Mouse (Mus musculus): ENCODE measurements around the gene Rara. TPM values are rescaled to one million over a fixed set of nuclear protein-coding genes. Genes with fewer than 3 reads are reported as not detected.

Gene Rara
- polyA plus RNA-seq, 1 experiment: 6.4 TPM

- DNase-seq (ENCODE audit: extremely low spot score in 1 of 2, low spot score in 1 of 2): peak in 1 of 2 experiments; percentile 55
These were observed 23.6 kb downstream of the Rara start for GRCm38 (mm10) chr11:98951026-98951906.

DNA sequence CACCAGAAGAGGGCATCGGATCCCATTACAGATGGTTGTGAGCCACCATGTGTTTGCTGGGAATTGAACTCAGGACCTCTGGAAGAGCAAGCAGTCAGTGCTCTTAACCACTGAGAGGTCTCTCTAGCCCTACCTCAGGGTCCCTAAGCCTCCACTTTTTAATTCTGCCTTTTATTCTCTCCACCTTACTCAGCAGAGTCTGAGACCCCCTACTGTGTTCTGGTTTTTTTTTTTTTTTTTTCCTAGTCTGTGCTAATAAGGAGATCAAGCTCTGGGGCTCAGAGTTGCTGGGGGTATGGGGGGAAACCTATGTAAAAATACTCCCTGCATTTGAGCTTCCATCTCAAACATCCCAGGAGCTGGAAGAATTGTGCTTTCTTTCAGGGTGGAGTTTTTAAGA, 24.5 kb downstream of the Rara start:
- DNase-seq (ENCODE audit: extremely low spot score in 1 of 2, low spot score in 1 of 2): no peak

DNA sequence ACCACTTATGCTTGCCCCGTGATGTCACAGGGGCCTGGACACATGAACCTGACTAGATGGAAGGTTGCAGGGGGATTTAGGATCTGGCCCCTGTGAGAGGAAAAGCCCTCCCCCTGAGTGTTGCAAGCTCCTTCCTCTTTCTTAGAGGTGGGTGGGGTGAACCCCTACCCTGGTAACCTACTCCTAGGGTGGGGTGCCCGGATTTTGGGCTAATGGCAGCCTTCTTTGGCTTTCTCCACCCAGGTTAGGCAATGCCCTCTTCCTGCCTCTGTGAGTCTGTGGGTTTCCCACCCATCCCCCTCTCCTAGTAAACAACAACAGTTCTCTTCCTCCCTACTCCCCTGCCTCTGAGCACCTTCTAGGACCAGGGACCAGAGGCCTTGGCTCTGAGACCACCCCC, 25.1 kb downstream of the Rara start:
- DNase-seq (ENCODE audit: extremely low spot score in 1 of 2, low spot score in 1 of 2): no peak

DNA sequence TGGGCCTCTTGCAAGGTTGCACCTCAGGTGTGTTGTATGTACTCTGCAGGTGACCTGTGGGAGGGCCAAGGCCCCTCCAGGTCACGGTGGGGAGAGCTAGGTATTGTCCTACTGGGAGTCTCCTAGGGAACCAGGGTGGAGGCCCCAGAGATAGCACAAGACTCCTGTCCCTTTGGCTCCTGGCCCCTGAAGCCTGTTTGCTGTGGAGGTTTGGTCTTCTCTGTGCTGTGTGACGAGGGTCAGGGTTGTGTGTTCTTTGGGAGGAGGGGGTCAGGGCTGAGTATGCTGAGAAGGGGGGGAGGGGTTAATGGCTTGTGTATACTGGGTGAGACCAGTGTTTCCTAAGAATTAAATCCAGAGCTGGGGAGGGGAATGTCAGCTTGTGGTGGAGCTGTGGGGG, 25.7 kb downstream of the Rara start:
- DNase-seq (ENCODE audit: extremely low spot score in 1 of 2, low spot score in 1 of 2): no peak

DNA sequence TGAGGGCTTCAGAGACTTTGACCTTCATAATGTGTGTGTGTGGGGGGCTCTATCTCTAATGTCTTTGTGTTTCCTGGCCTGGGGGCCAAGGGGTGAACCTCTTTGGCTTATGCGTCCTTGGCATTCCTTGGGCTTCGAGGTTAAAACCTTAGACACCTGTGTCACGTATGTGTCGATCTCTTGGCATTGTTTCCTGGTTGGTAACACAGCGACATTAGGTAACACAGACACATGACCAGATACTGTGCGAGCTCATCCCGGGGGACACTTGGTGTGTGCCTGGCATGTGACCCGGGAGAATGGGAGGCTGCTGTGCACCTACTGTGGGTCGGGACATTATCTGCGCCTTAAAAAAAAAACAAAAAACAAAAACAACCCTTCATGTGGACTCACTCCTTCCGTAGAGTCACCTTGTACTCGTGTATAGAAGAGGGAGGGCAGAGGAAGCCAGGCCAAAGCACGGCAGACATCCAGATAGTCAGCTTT, 26.3 kb downstream of the Rara start:
- no peak for DNase-seq (ENCODE audit: extremely low spot score in 1 of 2, low spot score in 1 of 2)

GRCm38 (mm10) chr11:98954373-98954772, 26.8 kb downstream of the Rara start:
- peak in 1 of 2 experiments; percentile 64 for DNase-seq (ENCODE audit: extremely low spot score in 1 of 2, low spot score in 1 of 2)

DNA sequence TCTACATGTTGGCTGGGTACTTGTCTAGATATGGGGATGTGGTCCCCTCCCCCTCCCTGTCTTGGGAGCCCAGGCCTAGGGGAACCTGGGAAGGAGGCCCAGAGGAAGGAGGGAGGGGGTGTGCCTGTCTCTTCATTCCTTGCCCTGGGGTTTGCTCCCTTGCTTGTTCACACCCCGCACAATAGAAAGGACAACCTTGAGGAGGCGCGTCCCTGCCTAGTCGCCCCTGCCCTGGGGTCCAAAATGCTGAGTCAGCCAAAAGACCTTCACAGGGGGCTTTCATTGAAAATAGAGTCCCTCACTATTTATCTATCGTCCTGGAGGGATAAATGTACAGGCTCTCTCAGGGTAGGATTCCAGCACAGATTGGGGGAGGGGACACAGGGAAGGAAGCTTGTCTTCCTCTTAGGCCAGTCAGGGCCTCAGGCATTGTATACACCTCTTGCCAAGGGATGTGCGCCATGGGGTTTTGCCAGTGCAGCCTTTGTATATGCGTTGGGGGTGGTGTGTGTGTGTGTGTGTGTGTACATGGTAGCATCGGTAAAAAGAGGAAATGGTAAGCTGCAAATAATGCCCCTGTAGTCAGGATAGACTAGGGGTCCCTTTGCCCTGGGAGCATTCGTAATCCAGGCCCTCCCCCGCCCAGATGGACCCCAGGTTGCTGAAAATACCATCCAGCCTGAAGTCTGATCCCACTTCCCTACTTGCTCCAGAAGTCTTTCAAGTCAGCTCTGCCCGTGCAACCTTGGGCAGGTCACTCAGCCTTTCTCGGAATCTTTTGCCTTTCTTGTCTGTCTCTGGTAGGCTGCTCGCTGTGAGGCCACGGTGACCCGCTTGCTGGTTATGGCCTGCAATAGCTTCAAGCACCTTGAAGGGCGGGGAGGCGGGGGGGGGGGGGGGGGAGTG, 27.4 kb downstream of the Rara start:
- peak in 1 of 2 experiments; percentile 5 for DNase-seq (ENCODE audit: extremely low spot score in 1 of 2, low spot score in 1 of 2)

DNA sequence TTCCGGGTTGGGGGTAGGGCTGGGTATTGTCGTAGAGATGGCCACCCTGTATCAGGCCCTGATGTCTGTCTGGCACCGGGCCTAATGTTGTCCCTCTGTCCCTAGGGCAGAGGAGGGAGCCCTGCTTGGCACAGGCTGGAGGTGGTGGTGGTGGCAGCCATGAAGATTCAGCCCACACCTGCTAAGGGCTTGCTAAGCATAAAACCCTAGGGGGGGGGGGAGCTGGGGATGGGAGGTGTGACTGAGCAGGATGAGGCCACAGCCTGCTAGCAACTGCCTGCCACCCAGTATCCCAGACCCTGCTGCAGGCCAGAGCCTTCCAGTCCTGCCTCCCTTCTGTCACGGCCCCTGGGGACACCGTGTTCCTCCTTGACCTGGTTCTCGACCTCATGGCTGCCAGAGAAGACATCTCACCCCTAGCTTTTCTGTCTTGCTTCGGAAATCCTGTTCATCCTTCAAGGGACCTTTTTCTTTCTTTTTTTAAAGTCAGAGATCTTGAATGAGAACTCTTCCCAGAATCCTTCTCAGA, 28.2 kb downstream of the Rara start:
- DNase-seq (ENCODE audit: extremely low spot score in 1 of 2, low spot score in 1 of 2): no peak

GRCm38 (mm10) chr11:98956340-98956739, 28.7 kb downstream of the Rara start:
- DNase-seq (ENCODE audit: extremely low spot score in 1 of 2, low spot score in 1 of 2): no peak

DNA sequence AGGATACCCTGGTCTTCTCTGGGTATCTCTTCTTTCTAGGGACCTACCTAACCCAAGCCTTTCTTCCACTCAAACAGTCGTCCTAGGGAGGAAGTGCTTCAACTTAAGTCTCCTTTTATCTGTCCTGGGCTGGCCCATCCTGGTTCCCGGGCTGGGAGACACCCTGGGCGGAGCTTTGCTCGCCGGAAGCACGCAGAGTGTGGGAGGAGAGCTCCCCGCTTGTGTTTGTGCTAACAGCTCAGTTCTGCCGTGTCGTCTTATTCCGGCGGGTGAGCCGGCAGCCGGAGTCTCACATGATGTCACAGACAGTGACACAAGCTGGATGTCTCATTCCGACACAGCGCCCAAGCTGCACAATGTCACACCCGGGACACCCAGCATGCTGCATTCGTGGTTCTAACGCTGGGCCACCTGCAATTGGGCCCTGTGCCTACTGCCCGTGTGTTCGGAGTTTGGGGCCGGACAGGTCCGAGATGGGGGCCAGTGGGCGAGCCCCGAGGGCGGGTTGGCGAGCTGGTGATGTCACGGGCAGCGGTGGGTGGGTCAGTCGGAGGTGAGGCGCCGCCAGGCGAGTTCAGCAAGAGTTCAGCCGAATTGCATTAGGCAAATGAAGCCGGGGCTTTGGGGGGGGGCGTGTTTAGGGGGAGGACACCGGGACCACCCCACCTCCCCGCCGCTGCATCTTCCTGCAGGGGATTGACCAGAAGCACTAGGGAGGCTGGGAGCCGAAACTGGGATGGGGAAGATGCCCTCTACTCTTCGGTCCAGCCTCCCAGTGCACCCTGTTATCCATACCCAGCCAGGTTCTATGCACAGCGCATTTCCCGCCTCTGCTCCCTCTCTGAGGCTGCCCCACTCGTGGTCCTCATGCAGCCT, 32.1 kb downstream of the Rara start:
- DNase-seq (ENCODE audit: extremely low spot score in 1 of 2, low spot score in 1 of 2): peak in 1 of 2 experiments; percentile 83

- no peak for DNase-seq (ENCODE audit: extremely low spot score in 1 of 2, low spot score in 1 of 2)
These were observed 32.8 kb downstream of the Rara start for GRCm38 (mm10) chr11:98960313-98960906.

DNA sequence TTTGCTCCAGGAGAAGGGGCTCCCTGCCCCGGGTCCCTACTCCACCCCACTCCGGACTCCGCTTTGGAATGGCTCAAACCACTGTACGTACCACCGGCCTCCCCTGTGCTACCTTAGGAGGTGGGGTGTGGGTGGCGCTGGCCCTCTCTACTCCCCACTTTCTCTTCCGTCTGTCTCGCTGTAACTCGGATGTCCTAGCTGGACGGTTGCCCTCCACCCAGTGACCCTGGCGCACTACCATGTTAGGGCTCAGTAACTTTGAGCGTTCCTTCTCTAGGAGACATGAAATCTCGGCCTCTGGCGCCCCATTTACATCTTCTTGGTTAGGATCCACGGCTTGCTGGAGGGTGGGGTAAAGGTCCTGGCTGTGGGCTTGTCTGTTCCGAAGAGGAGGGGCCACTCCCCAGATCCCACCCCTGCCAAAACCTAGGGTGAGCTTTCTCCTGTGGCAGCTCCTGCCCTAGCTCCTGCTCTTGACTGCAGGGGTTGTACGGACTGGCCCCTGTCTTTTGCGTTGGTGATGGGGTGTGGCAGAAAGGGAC, 33.5 kb downstream of the Rara start:
- no peak for DNase-seq (ENCODE audit: extremely low spot score in 1 of 2, low spot score in 1 of 2)

DNA sequence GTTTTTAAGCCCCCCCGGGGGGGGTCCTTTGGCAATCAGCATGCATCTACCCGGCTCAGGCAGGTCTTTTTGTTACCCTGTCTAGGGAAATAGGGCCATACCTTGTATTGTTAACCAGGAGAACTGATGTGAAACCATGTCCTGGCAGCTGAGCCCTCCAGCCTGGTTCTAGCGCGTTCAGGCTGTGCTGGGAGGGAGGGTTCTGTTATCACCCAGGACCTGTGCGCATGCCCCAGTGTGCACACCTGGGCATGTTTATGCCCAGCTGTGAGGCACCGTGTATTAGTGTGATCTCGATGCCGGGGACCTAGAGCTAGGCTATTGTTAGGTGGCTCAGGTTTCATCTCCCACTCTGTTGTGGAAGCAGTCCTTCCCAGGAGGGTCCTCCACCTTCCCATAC, 34.1 kb downstream of the Rara start:
- no peak for DNase-seq (ENCODE audit: extremely low spot score in 1 of 2, low spot score in 1 of 2)

DNA sequence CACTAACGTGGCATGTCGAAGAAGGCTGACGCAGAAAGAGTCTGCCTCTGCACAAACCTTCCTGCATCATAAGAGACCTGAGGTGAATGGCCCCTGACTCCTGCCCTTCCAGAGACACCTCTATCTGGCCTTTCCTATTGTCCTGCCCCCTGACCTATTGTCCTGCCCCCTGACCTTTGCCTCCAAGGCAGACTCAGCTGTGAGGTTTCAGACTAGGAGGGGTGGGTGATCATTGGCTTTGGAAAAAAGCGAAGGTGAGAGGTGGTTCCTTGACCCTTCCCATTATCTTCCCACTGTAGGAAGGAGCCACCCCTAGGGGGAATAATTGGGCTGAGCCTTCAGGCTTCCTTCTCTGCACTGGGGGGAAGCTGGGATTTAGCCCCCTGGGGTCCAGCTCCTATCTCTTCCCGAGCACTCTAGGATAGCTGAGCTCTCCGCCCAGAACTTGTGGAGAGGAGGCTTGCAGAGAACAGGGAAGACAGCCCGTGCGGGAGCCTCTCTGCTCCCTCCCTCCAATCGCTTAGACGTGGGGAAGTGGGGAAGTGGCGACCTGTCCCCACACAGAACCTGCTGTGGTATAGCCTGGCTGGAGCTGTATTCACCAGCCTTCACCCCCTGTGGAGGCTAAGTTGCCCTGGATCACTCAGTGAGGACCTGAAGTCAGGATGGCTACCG, 34.9 kb downstream of the Rara start:
- DNase-seq (ENCODE audit: extremely low spot score in 1 of 2, low spot score in 1 of 2): no peak

- peak in 1 of 2 experiments; percentile 57 for DNase-seq (ENCODE audit: extremely low spot score in 1 of 2, low spot score in 1 of 2)
These were observed 35.8 kb downstream of the Rara start for GRCm38 (mm10) chr11:98963191-98964021.

GRCm38 (mm10) chr11:98964201-98964615, 36.6 kb downstream of the Rara start:
- DNase-seq (ENCODE audit: extremely low spot score in 1 of 2, low spot score in 1 of 2): no peak

DNA sequence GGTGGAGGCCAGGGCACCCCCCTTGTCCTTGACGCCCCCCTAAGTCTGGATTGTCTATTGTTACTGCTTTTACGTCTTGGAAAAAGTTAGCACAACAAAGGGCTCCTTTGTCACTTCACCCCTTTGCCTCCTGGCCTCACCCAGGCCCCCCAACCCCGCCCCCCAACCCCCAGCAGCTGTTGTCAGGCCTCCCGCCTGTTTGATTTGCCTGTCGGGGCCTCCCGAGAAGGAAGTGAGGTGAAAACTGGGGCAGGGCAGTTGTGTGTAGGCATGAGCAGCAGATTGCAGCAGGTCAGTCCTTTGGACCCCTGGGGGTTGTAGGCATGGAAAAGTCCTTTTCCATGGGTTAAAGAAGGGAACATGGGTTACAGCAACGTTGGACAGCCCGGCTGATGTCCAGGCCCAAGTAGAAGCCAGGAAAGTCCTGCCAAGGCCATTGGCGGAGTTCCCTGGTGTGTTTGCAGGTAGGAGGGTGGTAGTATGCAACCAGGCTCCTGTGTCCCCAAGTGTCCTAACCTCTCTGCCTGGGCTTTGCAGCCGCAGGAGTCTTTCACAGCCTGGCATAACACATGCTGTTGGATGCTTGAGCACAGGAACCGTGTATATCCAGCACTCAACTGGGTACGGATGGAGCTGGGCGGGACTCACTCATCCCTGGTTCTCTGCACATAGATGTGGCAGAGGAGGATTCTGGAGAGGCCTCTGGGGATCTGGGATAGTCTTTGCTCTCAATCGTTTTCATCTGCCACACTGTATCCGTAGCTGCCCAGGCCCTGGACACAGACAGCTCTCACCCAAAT, 37.2 kb downstream of the Rara start:
- no peak for DNase-seq (ENCODE audit: extremely low spot score in 1 of 2, low spot score in 1 of 2)

All from frontal cortex, adult 2 months (tissue).